Mouse (Mus musculus): Measurements from ENCODE around the gene Alcam. TPM values are rescaled to one million over a fixed set of nuclear protein-coding genes. Genes with fewer than 3 reads are reported as not detected.
A peak's percentile ranks its signal among the peaks of the same experiment; 100 is the strongest.

Gene Alcam
- total RNA-seq (2021), result under 1 TPM; 0.31 to 0.59 TPM
- long read RNA-seq, experiment 1, partial matches to known transcripts, result 1 of 1 reads
- long read RNA-seq, experiment 1, other reads (novel, unspliced or antisense), result 0 of 1 reads
- long read RNA-seq, experiment 2, result 0 reads

DNA sequence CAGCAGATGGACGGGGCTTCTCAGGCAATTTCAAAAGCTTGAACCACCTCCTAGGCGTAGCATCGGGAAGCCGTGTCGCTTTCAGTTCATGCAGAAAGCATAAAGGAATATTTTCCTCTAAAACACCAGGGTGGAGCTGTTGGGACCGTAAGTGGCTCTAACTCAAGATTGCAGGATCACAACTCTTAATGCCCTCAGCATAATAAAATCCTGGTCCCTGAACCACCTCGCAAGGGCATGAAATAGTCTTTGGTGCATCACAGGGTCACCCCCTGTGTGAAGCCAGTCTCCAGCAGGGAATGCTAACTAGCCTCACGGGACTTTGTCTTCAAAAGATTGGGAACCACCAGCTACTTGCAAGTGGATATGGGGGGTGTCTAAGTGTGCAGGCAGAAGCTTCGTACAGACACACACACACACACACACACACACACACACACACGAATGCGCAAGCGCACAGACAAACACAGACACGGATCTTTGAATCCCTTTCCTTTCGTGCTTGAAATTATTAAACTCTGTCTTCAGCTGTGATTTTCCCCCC lies at the start of gene Alcam:
Alcam (minus strand) TSS at position 104 of the 544 bp plus-strand sequence.
- peak; percentile 27 for DNase-seq
- Histone ChIP-seq H3K4me3 (peak within 1 kb of the TSS; percentile 81), H3K27ac (peak within 1 kb of the TSS; percentile 46)
- intact Hi-C loops (cut with DNase I), result no loop called here
- TF ChIP-seq CTCF (IDR thresholded peaks at IDR 0.05), result no peak

DNA sequence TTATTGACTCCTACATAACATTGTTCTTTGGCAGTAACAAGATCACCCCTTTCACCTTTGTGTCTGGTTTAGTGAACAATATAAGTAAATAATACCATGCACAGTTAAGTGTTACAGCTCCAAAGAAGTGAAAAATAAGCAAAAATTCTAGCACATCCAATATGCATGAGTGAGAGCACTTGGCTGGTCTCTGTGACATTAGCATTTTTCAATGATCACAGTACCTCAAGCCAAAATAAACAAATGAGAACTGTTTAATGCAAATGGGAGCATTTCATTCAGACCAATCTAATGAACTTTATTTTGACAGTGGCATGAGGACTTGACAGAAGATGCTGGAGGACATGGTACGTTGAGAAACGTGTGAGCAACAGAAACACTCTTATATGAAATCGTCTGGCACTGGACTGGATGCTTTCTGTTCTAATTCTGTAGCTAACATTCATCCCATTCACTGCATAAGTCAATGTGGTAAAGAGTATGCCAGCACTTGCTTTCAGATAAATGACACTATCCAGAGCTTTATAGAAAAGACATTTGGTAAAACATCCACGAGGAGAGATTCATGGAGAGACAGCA lies 45.0 kb upstream of the Alcam start:
- DNase-seq, result no peak
- intact Hi-C loops (cut with DNase I), result no loop called here
- H3K4me3 ChIP-seq, result no peak overlapping the region
- TF ChIP-seq CTCF (IDR thresholded peaks at IDR 0.05), result no peak
- no peak overlapping the region for H3K27ac ChIP-seq

DNA sequence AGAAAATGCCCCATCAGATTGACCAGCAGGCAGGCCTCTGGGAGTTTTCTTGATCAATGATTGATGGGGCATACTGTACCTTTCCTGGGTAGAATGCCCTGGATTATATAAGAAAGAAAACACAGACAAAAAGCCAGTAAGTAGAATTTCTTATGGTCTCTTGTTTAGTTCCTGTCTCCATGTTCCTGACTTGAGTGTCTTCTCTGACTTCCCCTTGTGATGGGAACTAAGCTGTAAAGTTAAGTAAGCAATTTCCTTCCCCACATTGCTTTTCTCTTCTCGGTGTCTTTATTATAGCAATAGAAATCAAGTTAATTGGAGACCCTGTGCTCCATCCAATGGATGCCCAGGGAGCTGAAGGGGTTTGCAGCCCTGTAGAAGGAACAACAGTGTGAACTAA lies 36.7 kb upstream of the Alcam start:
- H3K4me3 ChIP-seq, result no peak overlapping the region

DNA sequence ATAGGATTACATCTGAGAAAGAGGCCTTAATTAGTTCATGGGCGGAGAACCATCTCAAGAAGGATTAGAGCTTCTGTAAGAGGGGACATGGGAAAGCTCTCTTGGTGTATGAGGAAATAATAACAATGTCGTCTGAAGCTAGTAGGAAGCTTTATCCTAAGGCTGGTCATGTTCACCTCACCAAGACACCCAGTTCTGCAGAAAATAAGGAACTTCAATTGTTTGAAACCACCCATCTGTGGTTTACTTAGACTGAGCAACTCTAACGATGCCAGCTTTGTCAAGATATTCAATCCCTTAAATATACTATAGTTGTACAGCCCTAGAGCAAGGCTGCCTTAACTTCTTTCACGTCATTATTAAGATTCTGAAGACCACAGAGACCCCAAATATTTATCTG lies 20.4 kb upstream of the Alcam start:
- intact Hi-C loops (cut with DNase I), result no loop called here
- Histone ChIP-seq H3K4me3 (no peak overlapping the region), H3K27ac (no peak overlapping the region)
- no peak for TF ChIP-seq CTCF (IDR thresholded peaks at IDR 0.05)
- DNase-seq, result no peak

More for the DNA sequence above, 36.7 kb upstream of the Alcam start:
- no peak for TF ChIP-seq CTCF (IDR thresholded peaks at IDR 0.05)
- DNase-seq, result no peak
- intact Hi-C loops (cut with DNase I), result no loop called here
- no peak overlapping the region for H3K27ac ChIP-seq

DNA sequence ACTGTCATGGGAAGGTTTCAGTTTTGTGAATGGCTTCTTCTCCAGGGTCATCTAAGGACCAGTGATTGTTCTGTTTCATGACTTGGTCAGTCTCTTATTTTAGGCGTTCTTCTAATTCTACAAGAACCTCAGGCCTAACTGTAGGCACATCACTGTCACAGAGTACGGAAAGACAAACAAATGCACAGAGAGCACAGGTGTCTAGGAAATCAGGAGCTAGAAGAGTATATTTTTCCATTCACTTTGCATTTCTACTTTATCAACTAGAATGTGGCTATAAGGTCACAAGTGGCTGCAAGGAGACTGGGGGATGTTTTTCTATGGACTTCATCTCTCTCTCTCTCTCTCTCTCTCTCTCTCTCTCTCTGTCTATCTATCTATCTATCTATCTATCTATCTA lies 19.2 kb upstream of the Alcam start:
- DNase-seq, result no peak
- TF ChIP-seq CTCF (IDR thresholded peaks at IDR 0.05), result no peak
- Histone ChIP-seq H3K4me3 (no peak overlapping the region), H3K27ac (no peak overlapping the region)
- intact Hi-C loops (cut with DNase I), result no loop called here

DNA sequence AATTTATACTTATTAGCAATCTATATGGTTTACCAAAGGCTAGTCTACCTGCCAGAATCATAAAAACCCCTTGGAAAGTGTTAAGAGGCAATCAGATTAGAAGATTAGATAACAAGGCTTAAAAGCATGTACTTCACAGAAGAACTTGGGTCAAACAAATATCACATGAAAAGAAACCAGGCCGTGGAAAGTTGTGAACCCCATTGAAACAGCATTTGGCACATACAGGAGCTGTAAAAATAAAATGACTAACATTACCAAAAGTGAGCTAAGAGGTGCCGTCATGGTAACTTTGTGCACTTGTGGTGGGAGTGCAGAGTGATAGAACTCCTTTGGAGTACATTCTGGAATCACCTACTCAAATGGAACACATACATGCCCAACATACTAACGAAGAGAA lies 18.8 kb upstream of the Alcam start:
- TF ChIP-seq CTCF (IDR thresholded peaks at IDR 0.05), result no peak
- intact Hi-C loops (cut with DNase I), result no loop called here
- no peak for DNase-seq
- Histone ChIP-seq H3K4me3 (no peak overlapping the region), H3K27ac (no peak overlapping the region)

DNA sequence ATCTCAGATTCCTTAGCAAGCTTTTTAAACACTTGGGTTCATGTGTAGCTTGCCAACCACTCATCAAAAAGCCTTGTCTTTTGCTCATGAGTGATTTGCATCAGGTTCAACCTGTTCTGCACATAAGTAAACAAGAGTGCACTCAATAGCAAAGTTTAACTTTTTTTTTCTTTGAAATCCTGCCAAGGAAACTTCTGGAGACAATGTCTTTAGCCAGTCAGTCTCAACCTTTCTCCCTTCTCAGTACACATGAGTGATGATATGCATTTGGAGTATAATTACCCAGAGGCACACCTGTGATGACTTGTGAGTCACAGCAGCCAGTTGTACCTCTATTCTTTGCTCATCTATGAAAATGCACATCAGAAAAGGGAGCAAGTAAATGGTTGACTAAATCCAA lies 18.2 kb upstream of the Alcam start:
- no peak overlapping the region for H3K27ac ChIP-seq
- no peak for TF ChIP-seq CTCF (IDR thresholded peaks at IDR 0.05)
- no peak overlapping the region for H3K4me3 ChIP-seq
- intact Hi-C loops (cut with DNase I), result no loop called here
- DNase-seq, result no peak

DNA sequence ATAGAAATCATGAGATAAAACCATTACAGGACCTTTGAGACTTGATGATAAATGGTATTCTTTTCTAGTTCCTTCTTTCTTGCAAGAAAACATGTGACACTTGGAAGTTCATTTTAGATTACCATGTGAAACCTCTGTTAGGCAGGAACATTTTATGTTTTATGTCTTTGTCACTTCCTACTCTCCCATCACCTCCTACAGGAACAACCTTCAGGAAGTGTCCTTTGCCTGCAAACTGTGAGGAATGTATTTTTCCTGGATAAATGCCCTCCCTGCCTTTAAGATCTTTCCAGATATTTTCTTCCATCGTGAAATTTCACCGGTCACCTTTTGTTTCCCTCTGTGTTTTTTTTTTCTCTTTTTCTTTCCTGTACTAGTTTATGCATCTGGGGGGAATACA lies 17.0 kb upstream of the Alcam start:
- TF ChIP-seq CTCF (IDR thresholded peaks at IDR 0.05), result no peak
- Histone ChIP-seq H3K4me3 (no peak overlapping the region), H3K27ac (no peak overlapping the region)
- intact Hi-C loops (cut with DNase I), result no loop called here
- DNase-seq, result no peak

DNA sequence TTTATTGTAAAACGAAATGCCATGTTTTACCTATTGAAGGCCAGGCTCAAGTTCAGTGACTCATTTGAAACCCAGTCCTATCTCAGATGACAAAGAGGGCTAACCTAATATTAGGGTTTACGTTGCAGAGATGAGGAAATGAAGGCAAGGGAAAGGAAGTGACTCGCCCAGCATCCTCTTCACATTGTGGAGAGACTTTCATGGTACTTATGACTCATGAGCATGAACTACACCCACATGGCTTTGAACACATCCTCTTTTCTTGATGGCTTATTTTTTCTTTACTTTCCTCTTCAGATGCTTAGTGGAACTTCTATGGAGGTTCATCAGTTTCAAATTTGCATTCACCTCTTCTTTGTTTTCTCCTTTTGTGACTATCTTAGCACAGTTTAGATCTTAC lies 16.4 kb upstream of the Alcam start:
- no peak for TF ChIP-seq CTCF (IDR thresholded peaks at IDR 0.05)
- no peak overlapping the region for H3K27ac ChIP-seq

DNA sequence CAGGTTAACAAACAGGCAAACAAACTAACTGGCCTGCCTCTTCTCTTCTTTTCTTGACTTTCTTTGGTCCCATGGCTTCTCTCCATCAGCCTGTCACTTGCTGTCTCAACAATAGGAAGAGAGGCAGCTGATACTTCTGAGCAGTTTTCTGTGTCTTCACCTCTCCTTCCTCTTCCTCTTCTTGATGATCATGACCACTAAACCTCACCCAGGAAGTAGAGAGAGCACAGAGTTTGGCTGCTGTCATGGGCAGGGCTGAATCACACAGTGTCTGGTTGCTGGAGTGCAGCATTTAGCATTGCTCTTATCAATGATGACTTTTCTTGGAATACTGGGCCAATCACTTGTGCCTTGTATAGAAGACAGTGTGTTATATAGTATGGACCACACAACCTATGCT lies 14.6 kb upstream of the Alcam start:
- intact Hi-C loops (cut with DNase I), result no loop called here
- Histone ChIP-seq H3K4me3 (no peak overlapping the region), H3K27ac (no peak overlapping the region)
- no peak for DNase-seq
- TF ChIP-seq CTCF (IDR thresholded peaks at IDR 0.05), result no peak

More for the DNA sequence above, 16.4 kb upstream of the Alcam start:
- intact Hi-C loops (cut with DNase I), result no loop called here
- no peak overlapping the region for H3K4me3 ChIP-seq
- no peak for DNase-seq

DNA sequence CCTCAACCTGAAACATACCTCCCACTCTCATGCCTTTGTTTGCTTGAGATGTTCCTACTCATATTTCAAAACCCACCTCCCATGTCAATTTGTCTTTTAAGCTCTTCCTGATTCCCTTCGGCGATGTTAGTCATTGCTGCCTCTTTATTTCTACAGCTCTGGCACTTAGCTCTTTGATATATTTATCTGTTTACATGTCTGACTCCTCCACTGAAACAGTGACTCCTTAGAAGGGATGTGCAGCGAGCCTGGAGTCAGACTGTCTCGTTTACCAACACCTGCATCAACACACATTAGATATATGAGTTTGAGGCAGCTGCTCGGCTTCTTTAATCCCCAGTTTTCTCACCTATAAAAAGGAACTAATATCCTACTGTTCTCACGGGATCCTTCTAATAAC lies 12.9 kb upstream of the Alcam start:
- TF ChIP-seq CTCF (IDR thresholded peaks at IDR 0.05), result no peak
- H3K4me3 ChIP-seq, result no peak overlapping the region

DNA sequence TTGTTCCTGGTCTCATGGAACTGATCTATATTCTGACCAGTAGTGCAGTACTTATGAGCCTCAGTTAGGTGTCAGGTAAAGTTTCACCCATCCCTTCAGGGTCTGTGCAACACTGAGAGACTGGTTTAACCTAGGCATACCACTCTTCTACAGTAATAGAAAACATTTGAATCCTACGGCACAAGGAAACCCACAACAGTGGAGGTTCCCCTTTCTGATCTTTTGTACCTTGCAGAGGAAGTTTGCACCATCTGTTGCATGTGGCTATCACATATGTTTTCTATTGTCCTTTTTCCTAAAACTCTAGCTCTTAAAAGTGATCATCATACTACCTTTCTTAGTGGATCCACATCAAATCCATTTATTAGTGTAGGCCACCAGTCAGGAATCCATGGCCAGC lies 10.7 kb upstream of the Alcam start:
- no peak overlapping the region for H3K4me3 ChIP-seq
- intact Hi-C loops (cut with DNase I), result no loop called here
- no peak overlapping the region for H3K27ac ChIP-seq
- no peak for TF ChIP-seq CTCF (IDR thresholded peaks at IDR 0.05)
- DNase-seq, result no peak

More for the DNA sequence above, 12.9 kb upstream of the Alcam start:
- no peak overlapping the region for H3K27ac ChIP-seq
- no peak for DNase-seq
- intact Hi-C loops (cut with DNase I), result no loop called here

DNA sequence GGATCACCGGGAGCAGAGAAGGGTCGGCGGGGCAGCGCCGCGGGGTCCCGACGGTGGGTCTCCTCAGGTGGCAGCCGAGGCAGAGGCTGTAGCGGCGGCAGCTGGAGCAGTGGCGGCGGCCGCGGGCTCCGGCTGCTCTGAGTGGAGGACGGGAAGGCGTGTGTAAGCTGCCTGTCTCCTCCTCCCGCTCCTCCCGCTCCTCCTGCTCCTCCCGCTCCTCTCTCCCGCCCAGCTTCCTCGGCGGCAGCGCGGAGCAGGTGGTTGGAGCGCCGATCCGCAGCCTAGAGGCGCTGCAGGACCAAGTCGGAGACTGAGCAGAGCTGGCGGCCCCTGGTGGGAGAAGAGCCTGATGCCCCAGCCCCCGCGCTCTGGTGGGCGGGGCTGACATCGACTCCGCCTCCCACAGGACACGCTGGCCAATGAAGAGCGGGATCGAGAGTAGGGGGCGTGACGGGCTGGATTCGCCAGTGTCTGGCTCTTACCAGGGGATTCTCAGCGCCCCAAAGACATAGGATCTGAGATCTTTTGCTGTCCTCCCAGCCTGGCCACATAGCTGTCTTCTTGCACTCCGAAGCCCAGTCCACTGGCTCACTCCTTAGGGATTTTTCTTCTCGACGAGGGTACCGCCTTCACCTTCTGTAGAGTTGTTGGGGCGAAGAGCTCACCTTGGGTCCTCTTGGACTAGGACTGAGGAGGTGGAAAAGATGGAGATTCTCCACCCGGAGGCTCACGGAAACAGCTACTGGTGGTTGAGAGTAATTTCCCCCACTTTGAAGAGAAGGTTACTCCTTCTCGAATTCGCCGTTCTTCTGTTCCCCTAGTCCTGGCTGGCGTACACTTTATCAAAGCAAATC lies 785 bp downstream of the Alcam start:
- DNase-seq, result peak; percentile 94
- H3K4me3 ChIP-seq, result peak overlapping the region; percentile 81
- peak overlapping the region; percentile 46 for H3K27ac ChIP-seq
- intact Hi-C loops (cut with DNase I), result no loop called here
- peak; percentile 86 for TF ChIP-seq CTCF (IDR thresholded peaks at IDR 0.05)
